ENCODE assay signal across 28 mouse cellular contexts in genomic region chr15:72393226-72393625, GRCm38 (mm10).
DNase-seq lines count a peak whose midpoint lies in the region; ATAC-seq and TF ChIP-seq lines count a peak whose summit lies in the region.
"Had no signal": no experiment of that assay in that cellular context is flagged by ENCODE, and none has a peak within 500 bp of the region (broad histone marks: within the 10 kb centered on the region; RNA-seq: fewer than 3 reads in every experiment).

No protein-coding gene starts in this region.

- TF ChIP-seq CTCF in cerebellum, adult 2 months (IDR thresholded peaks at IDR 0.05; ENCODE audit: borderline replicate concordance, insufficient read depth, low read depth, low read length), result no peak
- TF ChIP-seq CTCF in brain, embryonic 14.5 days (IDR thresholded peaks at IDR 0.05; ENCODE audit: borderline replicate concordance, extremely low read depth, insufficient read depth, insufficient read length), result no peak

- ATAC-seq in cerebellum, adult (ENCODE audit: insufficient number of reproducible peaks, low FRiP score, low TSS enrichment), result no peak
- ATAC-seq: forebrain, embryonic 15.5 days had no signal

- H3K27me3 ChIP-seq in cerebellum, adult 2 months (ENCODE audit: control insufficient read depth, insufficient read depth, low read length), result no peaks in the 10 kb centered on the region
- H3K27me3 ChIP-seq: CH12.LX; embryonic facial prominence, embryonic 13.5 days; forebrain, embryonic 12.5 days; forebrain, embryonic 15.5 days; heart, embryonic 12.5 days; heart, embryonic 15.5 days; kidney, embryonic 15.5 days had no signal

- H3K4me1 ChIP-seq in cerebellum, adult 2 months (ENCODE audit: control insufficient read depth, insufficient read depth, low read length), result peaks cover 3% of the 10 kb centered on the region; the same call in 1 of the 2 replicates
- H3K4me1 ChIP-seq: embryonic facial prominence, embryonic 10.5 days; embryonic facial prominence, embryonic 13.5 days; forebrain, embryonic 12.5 days; forebrain, embryonic 15.5 days; heart, embryonic 12.5 days; heart, embryonic 15.5 days; hindbrain, embryonic 10.5 days; kidney, embryonic 15.5 days had no signal

- 11% methylated on average over 2 of the region's 2 CpGs for WGBS in cerebellum, adult 2 months

- H3K27ac ChIP-seq in cerebellum, adult 2 months (ENCODE audit: insufficient read depth, low read length), result no peak overlapping the region
- H3K27ac ChIP-seq: embryonic facial prominence, embryonic 10.5 days; embryonic facial prominence, embryonic 13.5 days; forebrain, embryonic 12.5 days; forebrain, embryonic 15.5 days; heart, embryonic 15.5 days; hindbrain, embryonic 10.5 days; hindbrain, embryonic 14.5 days; kidney, embryonic 15.5 days had no signal

- TF ChIP-seq POLR2A in cerebellum, adult 2 months (IDR thresholded peaks at IDR 0.05; ENCODE audit: borderline replicate concordance, insufficient read depth, low read length), result no peak
- no peak for TF ChIP-seq POLR2A in brain, embryonic 14.5 days (IDR thresholded peaks at IDR 0.05; ENCODE audit: borderline replicate concordance, extremely low read depth, insufficient read depth, insufficient read length, poor library complexity, severe bottlenecking)

- no peak overlapping the region for H3K4me3 ChIP-seq in cerebellum, adult 2 months (replicated peaks; ENCODE audit: insufficient read depth, low read depth, low read length)
- H3K4me3 ChIP-seq: embryonic facial prominence, embryonic 10.5 days; embryonic facial prominence, embryonic 13.5 days; erythroblast, embryonic 14.5 days; forebrain, embryonic 12.5 days; forebrain, embryonic 15.5 days; heart, embryonic 12.5 days; heart, embryonic 15.5 days; hindbrain, embryonic 10.5 days; kidney, embryonic 15.5 days had no signal

- DNase-seq in cerebellum, adult 2 months, result peak; percentile 45 to 70
- DNase-seq in cerebellum, adult 11-12 months, result no peak
- peak; percentile 69 to 77 for DNase-seq in cerebellum, postnatal 10 days
- peak; percentile 20 for DNase-seq in brain, embryonic 14.5 days (ENCODE audit: low read depth)
- peak; percentile 10 to 31 for DNase-seq in cerebellum, postnatal 36 days
- DNase-seq in MN1 (ENCODE audit: low spot score), result no peak
- DNase-seq: adrenal gland, adult 2 months; adrenal gland, postnatal 14 days; B cell, adult 2 months; embryo, embryonic 11 days; gastrocnemius, postnatal 25 days; heart, adult 18-20 months; heart, postnatal 10 days; heart, postnatal 36 days; kidney, adult 11 months; kidney, adult 8-10 months had no signal

Comparison
In these comparisons a context has a peak if more than half of its experiments do, and no peak if none do; other contexts are left out.
1. DNase-seq: peak in cerebellum, adult 2 months (2 of 2), cerebellum, postnatal 10 days (2 of 2), brain, embryonic 14.5 days (single experiment) and cerebellum, postnatal 36 days (2 of 2); none in cerebellum, adult 11-12 months (single experiment) and MN1 (single experiment).